Mouse (Mus musculus): Measurements from ENCODE around the gene Rph3al. TPM values are rescaled to one million over a fixed set of nuclear protein-coding genes. Genes with fewer than 3 reads are reported as not detected.

The Rph3al gene
- polyA plus RNA-seq, 1 experiment = 1.1 TPM

- DNase-seq (ENCODE audit: extremely low spot score in 1 of 2, low spot score in 1 of 2) = no peak
These were observed 13.7 kb upstream of the Rph3al start for GRCm38 (mm10) chr11:75951895-75952294.

DNA sequence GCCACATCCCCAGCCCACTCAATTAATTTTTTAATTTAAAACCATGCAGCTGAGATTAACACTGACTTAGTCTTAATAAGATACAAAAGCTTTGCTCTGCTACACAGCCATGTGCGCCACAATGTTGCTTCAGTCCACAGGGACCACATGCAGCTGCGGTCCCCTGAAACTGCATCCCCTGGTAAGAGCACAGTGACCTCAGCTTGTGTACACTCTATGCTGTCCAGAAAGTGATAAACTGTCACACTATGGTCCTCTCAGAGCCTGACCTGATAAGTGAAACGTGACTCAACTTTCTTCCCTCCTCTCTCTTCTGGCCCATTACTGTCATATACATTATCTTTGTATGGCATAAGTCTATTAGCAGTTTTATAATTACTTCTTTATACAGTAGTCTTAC is 12.2 kb upstream of the Rph3al start:
- DNase-seq (ENCODE audit: extremely low spot score in 1 of 2, low spot score in 1 of 2) = no peak

GRCm38 (mm10) chr11:75948789-75949188 is 10.6 kb upstream of the Rph3al start:
- no peak for DNase-seq (ENCODE audit: extremely low spot score in 1 of 2, low spot score in 1 of 2)

GRCm38 (mm10) chr11:75947223-75947622 is 9.0 kb upstream of the Rph3al start:
- DNase-seq (ENCODE audit: extremely low spot score in 1 of 2, low spot score in 1 of 2) = no peak

- DNase-seq (ENCODE audit: extremely low spot score in 1 of 2, low spot score in 1 of 2) = no peak
These were observed 7.7 kb upstream of the Rph3al start for GRCm38 (mm10) chr11:75945805-75946450.

DNA sequence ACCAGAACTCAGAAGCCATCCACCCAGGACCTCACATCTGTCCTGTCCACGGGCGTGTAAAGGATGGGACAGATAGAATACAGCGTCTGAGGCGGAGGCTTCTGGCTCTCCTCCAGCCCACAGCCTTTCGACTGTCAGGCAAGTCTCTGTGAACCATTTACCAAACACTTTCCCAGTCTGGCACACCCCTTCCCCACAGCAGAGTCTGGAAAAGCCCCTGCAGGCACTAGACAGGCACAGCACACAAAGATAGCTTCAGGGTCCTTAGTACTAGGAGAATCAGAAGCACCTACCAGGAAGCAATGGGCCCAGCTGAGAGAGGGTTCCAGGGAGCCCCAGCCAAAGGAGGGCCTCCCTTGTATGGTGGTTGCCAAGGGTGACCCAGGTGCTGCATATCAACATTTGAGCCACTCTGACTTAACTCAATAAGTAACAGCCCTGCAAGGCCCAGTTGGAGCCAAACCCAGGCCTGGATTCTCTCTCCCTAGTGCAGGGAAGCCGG is 808 bp downstream of the Rph3al start:
- no peak for DNase-seq (ENCODE audit: extremely low spot score in 1 of 2, low spot score in 1 of 2)

DNA sequence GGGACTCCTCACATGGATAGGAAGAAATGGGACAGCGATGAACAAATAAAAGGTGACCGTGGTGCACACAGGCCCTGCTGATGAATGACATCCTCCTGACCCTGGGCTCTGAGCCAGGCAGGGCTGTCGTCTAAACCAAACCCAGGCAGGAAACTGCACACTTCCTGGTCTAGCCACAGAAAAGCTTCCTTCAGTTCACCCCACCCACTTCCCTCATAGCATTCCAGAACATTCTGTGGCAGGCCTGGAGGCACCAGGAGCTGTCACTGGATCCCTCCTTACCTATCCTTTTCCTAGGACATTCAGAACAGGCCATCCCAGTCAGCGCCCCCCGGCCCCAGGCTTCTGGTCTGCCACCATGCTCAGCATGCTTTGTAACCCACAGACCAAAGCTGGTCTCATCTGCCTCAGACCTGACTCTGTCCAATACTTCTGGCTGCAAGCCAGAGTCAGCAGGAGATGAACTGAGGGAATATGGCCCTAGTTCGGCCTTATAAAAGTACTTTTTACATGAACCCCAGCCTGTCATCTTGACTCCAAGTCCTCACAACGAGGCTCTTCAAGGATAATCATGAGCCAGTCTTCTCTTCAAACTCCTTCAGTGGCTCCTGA is 2.3 kb downstream of the Rph3al start:
- DNase-seq (ENCODE audit: extremely low spot score in 1 of 2, low spot score in 1 of 2) = no peak

- no peak for DNase-seq (ENCODE audit: extremely low spot score in 1 of 2, low spot score in 1 of 2)
These were observed 3.8 kb downstream of the Rph3al start for GRCm38 (mm10) chr11:75934425-75934824.

DNA sequence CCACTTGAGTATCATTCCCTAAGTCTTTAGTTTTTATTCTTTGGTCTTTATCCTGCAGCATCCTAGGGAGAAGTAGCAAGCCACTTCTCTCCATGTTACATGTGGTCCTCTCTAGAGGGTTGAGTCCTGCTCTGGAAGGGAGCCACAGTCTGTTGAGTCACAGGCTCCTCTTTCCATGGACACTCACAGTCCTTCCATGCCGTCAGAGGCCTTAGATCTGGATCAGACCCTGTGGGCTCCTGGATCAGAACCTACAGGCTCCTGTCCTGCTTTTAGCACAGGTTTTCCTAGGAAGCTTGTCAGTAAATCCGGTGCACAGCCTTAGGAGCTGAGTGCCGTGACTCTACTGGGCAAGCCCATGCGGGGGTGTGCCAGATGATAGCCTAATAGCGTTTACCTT is 4.9 kb downstream of the Rph3al start:
- no peak for DNase-seq (ENCODE audit: extremely low spot score in 1 of 2, low spot score in 1 of 2)

GRCm38 (mm10) chr11:75930911-75931678 is 7.1 kb downstream of the Rph3al start:
- DNase-seq (ENCODE audit: extremely low spot score in 1 of 2, low spot score in 1 of 2) = no peak

- no peak for DNase-seq (ENCODE audit: extremely low spot score in 1 of 2, low spot score in 1 of 2)
These were observed 8.0 kb downstream of the Rph3al start for GRCm38 (mm10) chr11:75930208-75930607.

GRCm38 (mm10) chr11:75927881-75928280 is 10.3 kb downstream of the Rph3al start:
- no peak for DNase-seq (ENCODE audit: extremely low spot score in 1 of 2, low spot score in 1 of 2)

GRCm38 (mm10) chr11:75926431-75927312 is 11.6 kb downstream of the Rph3al start:
- DNase-seq (ENCODE audit: extremely low spot score in 1 of 2, low spot score in 1 of 2) = no peak

DNA sequence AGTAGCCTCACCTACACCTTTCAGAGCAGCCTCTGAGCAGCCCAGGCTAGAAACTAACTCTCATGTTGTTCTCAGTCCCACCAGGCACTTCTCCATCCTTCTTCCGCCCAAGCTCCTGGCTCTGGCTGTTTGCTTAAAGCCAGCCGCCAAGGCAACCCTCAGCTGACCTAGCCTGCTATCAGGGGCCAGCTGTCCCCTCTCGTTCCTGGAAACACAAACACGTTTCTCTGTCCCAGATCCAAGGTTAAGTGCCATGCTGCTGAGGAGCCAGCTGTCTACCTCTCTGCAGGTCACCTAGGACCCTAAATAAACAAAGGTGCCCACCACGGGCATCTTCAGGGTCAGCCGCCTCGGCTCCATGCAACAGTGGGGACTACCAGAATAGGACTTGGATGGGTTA is 12.4 kb downstream of the Rph3al start:
- DNase-seq (ENCODE audit: extremely low spot score in 1 of 2, low spot score in 1 of 2) = no peak

GRCm38 (mm10) chr11:75922741-75923140 is 15.5 kb downstream of the Rph3al start:
- DNase-seq (ENCODE audit: extremely low spot score in 1 of 2, low spot score in 1 of 2) = no peak

DNA sequence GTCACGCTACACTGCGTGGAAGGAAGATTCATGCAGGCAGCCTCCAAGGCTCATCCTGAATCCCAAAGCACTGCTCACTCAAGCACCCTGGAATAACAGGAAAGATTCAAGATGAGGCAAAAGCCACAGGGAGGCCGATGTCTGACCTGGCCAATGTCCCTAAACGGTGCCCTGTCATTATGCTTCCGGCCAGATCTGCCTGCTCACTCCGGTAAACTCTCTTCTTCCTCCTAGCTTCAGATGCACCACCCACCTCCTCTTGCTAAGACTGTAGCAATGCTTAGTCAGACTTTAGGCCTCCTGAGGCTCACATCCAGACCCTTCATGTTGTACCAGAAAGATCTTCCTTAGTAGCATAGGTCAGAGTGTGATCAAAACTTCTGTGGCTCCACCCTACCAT is 19.1 kb downstream of the Rph3al start:
- DNase-seq (ENCODE audit: extremely low spot score in 1 of 2, low spot score in 1 of 2) = no peak

DNA sequence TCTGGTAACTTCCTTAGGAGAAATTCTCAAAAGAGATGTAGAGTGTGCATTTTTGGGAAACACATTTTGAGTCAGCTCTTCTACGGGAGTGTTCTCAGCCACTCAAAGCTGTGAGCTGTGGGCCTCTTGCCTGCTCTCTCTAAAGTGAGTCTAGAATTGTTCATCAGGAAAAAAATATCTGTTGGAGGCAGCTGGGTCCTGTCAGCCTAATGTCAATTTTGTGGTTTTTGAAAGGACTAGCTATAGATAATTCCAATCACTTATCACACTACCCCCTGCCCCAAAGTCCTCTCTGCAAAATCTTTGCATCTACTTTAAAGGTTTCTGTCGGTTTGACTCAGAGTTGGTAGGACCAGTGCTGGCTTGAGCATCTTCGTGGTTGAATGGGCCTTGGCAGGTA is 20.9 kb downstream of the Rph3al start:
- no peak for DNase-seq (ENCODE audit: extremely low spot score in 1 of 2, low spot score in 1 of 2)

GRCm38 (mm10) chr11:75913953-75914352 is 24.3 kb downstream of the Rph3al start:
- DNase-seq (ENCODE audit: extremely low spot score in 1 of 2, low spot score in 1 of 2) = peak in 1 of 2 experiments; percentile 30

DNA sequence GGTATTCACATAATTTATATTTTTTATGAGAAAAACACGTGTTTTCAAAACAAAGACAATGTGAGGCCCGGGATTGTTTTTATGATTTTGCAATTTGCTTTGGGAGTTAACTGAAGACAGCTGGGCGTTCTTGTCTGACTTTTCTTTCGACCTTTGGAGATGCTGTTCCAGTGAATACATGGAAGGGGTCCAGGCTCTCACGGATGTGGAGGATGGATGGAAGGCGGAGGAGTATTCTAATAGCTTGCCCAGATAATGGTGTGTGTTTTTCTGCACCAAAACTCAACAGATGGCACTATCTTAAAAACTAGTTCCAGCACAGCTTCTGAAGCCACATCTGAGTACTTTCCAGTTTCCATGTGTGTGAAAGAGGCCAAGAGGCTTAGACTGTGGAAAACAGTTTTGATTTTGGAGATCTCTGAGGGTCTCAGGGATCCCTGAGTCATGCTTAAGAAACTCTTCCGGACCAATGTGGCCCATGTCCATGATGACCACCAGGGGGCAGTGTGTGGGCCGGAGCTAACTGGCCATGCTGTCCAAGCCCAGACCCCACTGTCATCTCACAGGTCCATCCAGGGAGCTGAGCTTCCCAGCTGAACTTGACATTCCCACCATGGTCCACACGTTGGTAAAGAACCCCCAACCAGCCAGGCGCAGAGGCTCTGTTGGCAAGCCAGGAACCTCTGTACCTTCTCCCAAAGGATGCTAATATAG is 25.1 kb downstream of the Rph3al start:
- DNase-seq (ENCODE audit: extremely low spot score in 1 of 2, low spot score in 1 of 2) = peak in 1 of 2 experiments; percentile 38

GRCm38 (mm10) chr11:75911962-75912361 is 26.3 kb downstream of the Rph3al start:
- no peak for DNase-seq (ENCODE audit: extremely low spot score in 1 of 2, low spot score in 1 of 2)
